Mouse (Mus musculus) megakaryocyte-erythroid progenitor cell, adult 5-6 weeks (primary cell): ENCODE data around the gene Krt42. TPM values are rescaled to one million over a fixed set of nuclear protein-coding genes. Genes with fewer than 3 reads are reported as not detected.

ENCODE experiments used
- total RNA-seq, 2 experiments: library from RNA; stranded (forward) in 1 of 2; stranded (reverse) in 1 of 2; fragments of 200-1000, 215-1000 nt in 1 of 2; fragments of >200 nt in 1 of 2; fragmentation: Nextera tagmentation in 1 of 2; gene quantifications; 2 replicates each; pipeline ENCODE4 v1.2.3; 2014 to 2017

Gene Krt42
- total RNA-seq, 2 experiments from 2014 or later, result not detected

Other genes starting within 250 kb of the Krt42 start
- not detected in 2 replicates for gene Krt33b, start 240.0 kb downstream of the Krt42 start, total RNA-seq (2014; fragmentation: Nextera tagmentation)
- gene Krt33b, start 240.0 kb downstream of the Krt42 start, total RNA-seq (2017), result not detected in 2 replicates
- not detected in 2 replicates for gene Krt34, start 228.3 kb downstream of the Krt42 start, total RNA-seq (2014; fragmentation: Nextera tagmentation)
- gene Krt34, start 228.3 kb downstream of the Krt42 start, total RNA-seq (2017), result not detected in 2 replicates
- not detected in 2 replicates for gene Krt31, start 219.3 kb downstream of the Krt42 start, total RNA-seq (2014; fragmentation: Nextera tagmentation)
- not detected in 2 replicates for gene Krt31, start 219.3 kb downstream of the Krt42 start, total RNA-seq (2017)
- not detected in 2 replicates for gene Krt32, start 181.6 kb downstream of the Krt42 start, total RNA-seq (2014; fragmentation: Nextera tagmentation)
- gene Krt32, start 181.6 kb downstream of the Krt42 start, total RNA-seq (2017), result not detected in 2 replicates
- gene Krt35, start 173.6 kb downstream of the Krt42 start, total RNA-seq (2014; fragmentation: Nextera tagmentation), result not detected in 2 replicates
- gene Krt35, start 173.6 kb downstream of the Krt42 start, total RNA-seq (2017), result not detected in 2 replicates
- not detected in 2 replicates for gene Krt36, start 164.2 kb downstream of the Krt42 start, total RNA-seq (2014; fragmentation: Nextera tagmentation)
- not detected in 2 replicates for gene Krt36, start 164.2 kb downstream of the Krt42 start, total RNA-seq (2017)
- gene Krt13, start 148.3 kb downstream of the Krt42 start, total RNA-seq (2014; fragmentation: Nextera tagmentation), result not detected in 2 replicates
- not detected in 2 replicates for gene Krt13, start 148.3 kb downstream of the Krt42 start, total RNA-seq (2017)
- gene Krt15, start 133.9 kb downstream of the Krt42 start, total RNA-seq (2014; fragmentation: Nextera tagmentation), result not detected in 2 replicates
- gene Krt15, start 133.9 kb downstream of the Krt42 start, total RNA-seq (2017), result not detected in 2 replicates
- gene Krt19, start 121.2 kb downstream of the Krt42 start, total RNA-seq (2014; fragmentation: Nextera tagmentation), result not detected in 2 replicates
- not detected in 2 replicates for gene Krt19, start 121.2 kb downstream of the Krt42 start, total RNA-seq (2017)
- not detected in 2 replicates for gene Krt9, start 76.6 kb downstream of the Krt42 start, total RNA-seq (2014; fragmentation: Nextera tagmentation)
- not detected in 2 replicates for gene Krt9, start 76.6 kb downstream of the Krt42 start, total RNA-seq (2017)
- gene Krt14, start 62.3 kb downstream of the Krt42 start, total RNA-seq (2014; fragmentation: Nextera tagmentation), result not detected in 2 replicates
- gene Krt14, start 62.3 kb downstream of the Krt42 start, total RNA-seq (2017), result not detected in 2 replicates
- not detected in 2 replicates for gene Krt16, start 21.0 kb downstream of the Krt42 start, total RNA-seq (2014; fragmentation: Nextera tagmentation)
- gene Krt16, start 21.0 kb downstream of the Krt42 start, total RNA-seq (2017), result not detected in 2 replicates
- gene Krt17, start 8.8 kb downstream of the Krt42 start, total RNA-seq (2014; fragmentation: Nextera tagmentation), result not detected in 2 replicates
- not detected in 2 replicates for gene Krt17, start 8.8 kb downstream of the Krt42 start, total RNA-seq (2017)
- gene Eif1, start 50.0 kb upstream of the Krt42 start, total RNA-seq (2014; fragmentation: Nextera tagmentation), result 1,051 and 1,260 TPM in 2 replicates
- gene Eif1, start 50.0 kb upstream of the Krt42 start, total RNA-seq (2017), result 170 and 204 TPM in 2 replicates
- not detected in 2 replicates for gene Gast, start 64.5 kb upstream of the Krt42 start, total RNA-seq (2014; fragmentation: Nextera tagmentation)
- gene Gast, start 64.5 kb upstream of the Krt42 start, total RNA-seq (2017), result not detected in 2 replicates
- not detected in 2 replicates for gene Hap1, start 86.3 kb upstream of the Krt42 start, total RNA-seq (2014; fragmentation: Nextera tagmentation)
- gene Hap1, start 86.3 kb upstream of the Krt42 start, total RNA-seq (2017), result not detected in 2 replicates
- 0.40 and 0.81 TPM in 2 replicates for gene Jup, start 127.9 kb upstream of the Krt42 start, total RNA-seq (2014; fragmentation: Nextera tagmentation)
- 0.52 and 0.80 TPM in 2 replicates for gene Jup, start 127.9 kb upstream of the Krt42 start, total RNA-seq (2017)
- gene P3h4, start 145.0 kb upstream of the Krt42 start, total RNA-seq (2014; fragmentation: Nextera tagmentation), result 1.0 TPM in 1 of 2 replicates, not detected in the other
- 0.08 and 0.33 TPM in 2 replicates for gene P3h4, start 145.0 kb upstream of the Krt42 start, total RNA-seq (2017)
- not detected in 2 replicates for gene Fkbp10, start 145.8 kb upstream of the Krt42 start, total RNA-seq (2014; fragmentation: Nextera tagmentation)
- gene Fkbp10, start 145.8 kb upstream of the Krt42 start, total RNA-seq (2017), result 0.53 TPM in 1 of 2 replicates, not detected in the other
- 35.7 and 54.2 TPM in 2 replicates for gene Nt5c3b, start 171.9 kb upstream of the Krt42 start, total RNA-seq (2014; fragmentation: Nextera tagmentation)
- gene Nt5c3b, start 171.9 kb upstream of the Krt42 start, total RNA-seq (2017), result 25.9 and 33.8 TPM in 2 replicates
- gene Klhl10, start 172.0 kb upstream of the Krt42 start, total RNA-seq (2014; fragmentation: Nextera tagmentation), result 2.6 TPM in 1 of 2 replicates, not detected in the other
- gene Klhl10, start 172.0 kb upstream of the Krt42 start, total RNA-seq (2017), result 1.6 TPM in 1 of 2 replicates, not detected in the other
- 10.8 and 14.8 TPM in 2 replicates for gene Klhl11, start 202.9 kb upstream of the Krt42 start, total RNA-seq (2014; fragmentation: Nextera tagmentation)
- 27.9 and 40.8 TPM in 2 replicates for gene Klhl11, start 202.9 kb upstream of the Krt42 start, total RNA-seq (2017)